In the genomic region with DNA sequence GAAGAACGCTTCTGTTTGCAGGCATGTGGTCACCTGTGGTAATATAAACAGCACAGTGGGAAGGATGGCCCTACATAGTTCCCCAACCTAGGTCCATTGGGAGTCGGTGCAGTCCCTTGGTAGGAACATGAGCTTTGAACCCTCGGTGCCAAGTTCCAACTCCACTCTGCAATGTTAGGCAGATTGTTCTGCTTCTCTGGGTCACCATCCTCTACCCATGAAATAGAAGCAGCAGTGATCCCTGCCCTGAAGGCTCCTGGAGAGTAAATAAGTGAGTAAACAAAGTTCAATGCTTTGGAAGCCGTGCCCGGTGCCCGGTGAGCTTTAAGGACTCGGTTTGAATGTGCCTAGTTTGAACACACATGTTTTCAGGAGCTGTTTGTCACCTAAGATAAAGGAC, we compare ENCODE assay signal across 22 mouse cellular contexts. TPM values are rescaled to one million over a fixed set of nuclear protein-coding genes. Genes with fewer than 3 reads are reported as not detected.
A peak's percentile ranks its signal among the peaks of the same experiment; 100 is the strongest.
DNase-seq lines count a peak whose midpoint lies in the region; ATAC-seq lines count a peak whose summit lies in the region.
"Had no signal": no experiment of that assay in that cellular context is flagged by ENCODE, and none has a peak within 500 bp of the region (broad histone marks: within the 10 kb centered on the region; RNA-seq: fewer than 3 reads in every experiment).

No protein-coding gene starts in this region.

- H3K9ac ChIP-seq in midbrain, embryonic 11.5 days (ENCODE audit: low read length), result no peak overlapping the region
- no peak overlapping the region for H3K9ac ChIP-seq in midbrain, embryonic 16.5 days (ENCODE audit: low read depth, low read length)
- H3K9ac ChIP-seq: embryonic facial prominence, embryonic 13.5 days; embryonic facial prominence, embryonic 15.5 days; forebrain, embryonic 12.5 days had no signal

- no peak overlapping the region for H3K27ac ChIP-seq in midbrain, embryonic 11.5 days (ENCODE audit: low read depth, low read length)
- no peak overlapping the region for H3K27ac ChIP-seq in midbrain, embryonic 16.5 days (ENCODE audit: low read length)
- H3K27ac ChIP-seq: embryonic facial prominence, embryonic 13.5 days; embryonic facial prominence, embryonic 15.5 days; forebrain, embryonic 10.5 days; forebrain, embryonic 12.5 days had no signal

- peak; percentile 11 for DNase-seq in kidney, adult 11 months
- no peak for DNase-seq in kidney, postnatal 14 days
- peak; percentile 55 for DNase-seq in kidney, adult 9 months
- DNase-seq in kidney, postnatal 10 days, result no peak
- peak; percentile 33 for DNase-seq in midbrain, embryonic 11.5 days (ENCODE audit: low spot score, missing footprints)
- DNase-seq: adrenal gland, adult 2 months; adrenal gland, postnatal 10 days; adrenal gland, postnatal 25 days; cerebellum, adult 11 months; cerebellum, adult 18-20 months; cerebellum, adult 8-10 months; cerebellum, adult 9-11 months; cerebellum, postnatal 14 days; cerebellum, postnatal 36 days; embryo, embryonic 11 days had no signal

- no peaks in the 10 kb centered on the region for H3K36me3 ChIP-seq in midbrain, embryonic 11.5 days (ENCODE audit: control insufficient read depth, insufficient read depth, low read length)
- no peaks in the 10 kb centered on the region for H3K36me3 ChIP-seq in midbrain, embryonic 16.5 days (ENCODE audit: control insufficient read depth, insufficient read depth, low read length)
- H3K36me3 ChIP-seq: embryonic facial prominence, embryonic 13.5 days; embryonic facial prominence, embryonic 15.5 days; forebrain, embryonic 10.5 days; forebrain, embryonic 12.5 days had no signal

- no peak overlapping the region for H3K4me2 ChIP-seq in midbrain, embryonic 11.5 days
- no peak overlapping the region for H3K4me2 ChIP-seq in midbrain, embryonic 16.5 days (ENCODE audit: low read length)
- H3K4me2 ChIP-seq: embryonic facial prominence, embryonic 13.5 days; embryonic facial prominence, embryonic 15.5 days; forebrain, embryonic 12.5 days had no signal

- no peaks in the 10 kb centered on the region for H3K9me3 ChIP-seq in midbrain, embryonic 11.5 days (ENCODE audit: control insufficient read depth, low read length)
- no peaks in the 10 kb centered on the region for H3K9me3 ChIP-seq in midbrain, embryonic 16.5 days (replicated peaks; ENCODE audit: control insufficient read depth, low read length, poor library complexity, severe bottlenecking)
- H3K9me3 ChIP-seq: embryonic facial prominence, embryonic 13.5 days; embryonic facial prominence, embryonic 15.5 days; forebrain, embryonic 10.5 days; forebrain, embryonic 12.5 days had no signal

- no peak overlapping the region for H3K4me3 ChIP-seq in midbrain, embryonic 11.5 days (ENCODE audit: low read depth, low read length)
- no peak overlapping the region for H3K4me3 ChIP-seq in midbrain, embryonic 16.5 days (ENCODE audit: low read depth, low read length)
- H3K4me3 ChIP-seq: embryonic facial prominence, embryonic 13.5 days; embryonic facial prominence, embryonic 15.5 days; erythroblast, embryonic 14.5 days; forebrain, embryonic 10.5 days; forebrain, embryonic 12.5 days had no signal

- H3K4me1 ChIP-seq in midbrain, embryonic 11.5 days (ENCODE audit: control insufficient read depth, insufficient read depth, low read length), result no peaks in the 10 kb centered on the region
- no peaks in the 10 kb centered on the region for H3K4me1 ChIP-seq in midbrain, embryonic 16.5 days (ENCODE audit: control insufficient read depth, insufficient read depth, low read length)
- H3K4me1 ChIP-seq: embryonic facial prominence, embryonic 13.5 days; embryonic facial prominence, embryonic 15.5 days; forebrain, embryonic 12.5 days had no signal

- 86% methylated on average over 7 of the region's 7 CpGs for WGBS in midbrain, embryonic 11.5 days
- WGBS in midbrain, embryonic 16.5 days, result 85% methylated on average over 7 of the region's 7 CpGs

- no peaks in the 10 kb centered on the region for H3K27me3 ChIP-seq in midbrain, embryonic 11.5 days (ENCODE audit: control insufficient read depth, insufficient read depth, low read length)
- H3K27me3 ChIP-seq in midbrain, embryonic 16.5 days (ENCODE audit: control insufficient read depth, insufficient read depth, low read depth, low read length), result no peaks in the 10 kb centered on the region
- H3K27me3 ChIP-seq: embryonic facial prominence, embryonic 15.5 days; forebrain, embryonic 12.5 days had no signal

- no peak for ATAC-seq in midbrain, embryonic 11.5 days (ENCODE audit: low FRiP score)
- ATAC-seq in midbrain, embryonic 16.5 days, result no peak
- ATAC-seq: forebrain, embryonic 14.5 days had no signal

RNA-seq across cellular contexts. Expression of a gene that starts 54.0 kb away (rescaled TPM):
- 15.1 and 16.9 TPM in 2 replicates for polyA plus RNA-seq in midbrain, embryonic 11.5 days (2014; fragmentation: Nextera tagmentation; extraction: Ambion mirVana)
- 7.4 and 9.4 TPM in 2 replicates for polyA plus RNA-seq in midbrain, embryonic 16.5 days (2015; fragmentation: Nextera tagmentation; extraction: Ambion mirVana)

Comparison
In these comparisons a context has a peak if more than half of its experiments do, and no peak if none do; other contexts are left out.
1. DNase-seq: peak in kidney, adult 11 months (single experiment), kidney, adult 9 months (single experiment) and midbrain, embryonic 11.5 days (single experiment); none in kidney, postnatal 14 days (single experiment) and kidney, postnatal 10 days (single experiment).